Mouse (Mus musculus) G1E (cell line): ENCODE results near the gene Apaf1. TPM values are rescaled to one million over a fixed set of nuclear protein-coding genes. Genes with fewer than 3 reads are reported as not detected.

Experiments
- ATAC-seq: 2 replicates; pipeline ENCODE4 v1.8.0; 2016; ENCODE audit warnings: mild to moderate bottlenecking; ENCODE audit not compliant: insufficient number of reproducible peaks, poor library complexity, low FRiP score, severe bottlenecking; ENCODE audit errors: extremely low read depth
- DNase-seq: peaks from one replicate; pipeline ENCODE4 v3.0.0; 2012; ENCODE audit warnings: low spot score
- H3K27me3 ChIP-seq: 2 replicates; pipeline ENCODE4 v1.6.1; 2012; ENCODE audit warnings: mild to moderate bottlenecking, low read length, inconsistent platforms; ENCODE audit not compliant: insufficient read depth
- H3K36me3 ChIP-seq: replicated peaks from 2 replicates; pipeline ENCODE3; 2012; ENCODE audit warnings: mild to moderate bottlenecking, inconsistent platforms
- H3K4me1 ChIP-seq: 2 replicates; pipeline ENCODE4 v1.6.1; 2012; ENCODE audit warnings: low read depth, low read length, inconsistent platforms, mixed read lengths; ENCODE audit not compliant: insufficient read depth
- H3K4me3 ChIP-seq: 2 replicates; pipeline ENCODE4 v1.5.1; 2012; ENCODE audit warnings: low read depth, mild to moderate bottlenecking, inconsistent platforms, low read length, moderate library complexity, mixed read lengths
- H3K9me3 ChIP-seq: replicated peaks from 2 replicates; pipeline ENCODE4 v1.6.1; 2012; ENCODE audit warnings: inconsistent platforms
- CTCF ChIP-seq: IDR thresholded peaks from 2 replicates; pipeline ENCODE4 v1.5.1; 2012; ENCODE audit warnings: low read depth, low read length, inconsistent platforms, mixed read lengths
- GATA1 ChIP-seq: IDR thresholded peaks from 2 replicates; pipeline ENCODE4 v1.6.1; 2012; ENCODE audit warnings: borderline replicate concordance, low read length, inconsistent platforms, mixed read lengths
- GATA2 ChIP-seq: IDR thresholded peaks from 2 replicates; pipeline ENCODE4 v1.6.1; 2012; ENCODE audit warnings: low read depth, low read length, inconsistent platforms, borderline replicate concordance
- POLR2AphosphoS5 ChIP-seq: IDR thresholded peaks from 2 replicates; pipeline ENCODE4 v1.6.1; 2012; ENCODE audit warnings: low read depth, low read length, inconsistent platforms; ENCODE audit not compliant: insufficient replicate concordance
- TAL1 ChIP-seq: conservative IDR thresholded peaks from 2 replicates; pipeline ENCODE4 v1.6.1; 2012; ENCODE audit warnings: low read depth, low read length, inconsistent platforms, mixed read lengths
- polyA plus RNA-seq: library from polyadenylated mRNA; stranded (reverse); fragments of >175 nt; gene quantifications from 2 replicates; pipeline ENCODE4 v1.2.3, GENCODE M21; 2012
- total RNA-seq, 2 experiments: library from RNA; stranded (forward) in 1 of 2; stranded (reverse) in 1 of 2; fragments of 200-1000 nt in 1 of 2; fragments of >200 nt in 1 of 2; fragmentation: Nextera tagmentation in 1 of 2; gene quantifications; 2 replicates each; pipeline ENCODE4 v1.2.3; 2014 to 2017

The Apaf1 gene
- total RNA-seq (2014; fragmentation: Nextera tagmentation) (39.3 and 42.7 TPM in 2 replicates), total RNA-seq (2017) (40.6 and 42.8 TPM in 2 replicates), polyA plus RNA-seq (17.4 and 19.0 TPM in 2 replicates)

- no peaks in the 10 kb centered on the region for H3K27me3 ChIP-seq
- TF ChIP-seq TAL1 (no peak), POLR2AphosphoS5 (no peak), GATA1 (no peak), CTCF (no peak), GATA2 (no peak)
- H3K9me3 ChIP-seq = no peaks in the 10 kb centered on the region
- peak; percentile 86 for DNase-seq
- H3K4me1 ChIP-seq = peaks cover 10% of the 10 kb centered on the region
- peak; percentile 87 for ATAC-seq
- H3K36me3 ChIP-seq = peaks cover 13% of the 10 kb centered on the region
- H3K4me3 ChIP-seq = peak within 1 kb of the TSS; percentile 98
Observed at GRCm38 (mm10) chr10:91082550-91083392, at the start of gene Apaf1, which contains the start of gene Ikbip. Apaf1 (minus strand) TSS chr10:91082770. Ikbip (plus strand) TSS chr10:91082940.

GRCm38 (mm10) chr10:91131565-91131964 lies 49.0 kb upstream of the Apaf1 start:
- TF ChIP-seq GATA1 (no peak), GATA2 (no peak), CTCF (no peak), TAL1 (no peak), POLR2AphosphoS5 (no peak)
- Histone ChIP-seq H3K4me3 (no peak overlapping the region), H3K36me3 (no peaks in the 10 kb centered on the region), H3K4me1 (peaks cover 10% of the 10 kb centered on the region), H3K9me3 (no peaks in the 10 kb centered on the region), H3K27me3 (peaks cover 9% of the 10 kb centered on the region)
- ATAC-seq = no peak
- DNase-seq = no peak

GRCm38 (mm10) chr10:91130792-91131191 lies 48.2 kb upstream of the Apaf1 start:
- Histone ChIP-seq H3K27me3 (peaks cover 9% of the 10 kb centered on the region), H3K9me3 (no peaks in the 10 kb centered on the region), H3K4me3 (no peak overlapping the region), H3K36me3 (no peaks in the 10 kb centered on the region), H3K4me1 (peaks cover 11% of the 10 kb centered on the region)
- ATAC-seq = no peak
- no peak for DNase-seq
- TF ChIP-seq TAL1 (no peak), GATA1 (no peak), POLR2AphosphoS5 (no peak), GATA2 (no peak), CTCF (no peak)

GRCm38 (mm10) chr10:91128551-91129160 lies 46.1 kb upstream of the Apaf1 start:
- H3K36me3 ChIP-seq = no peaks in the 10 kb centered on the region
- no peak for TF ChIP-seq POLR2AphosphoS5
- no peak for TF ChIP-seq GATA2
- no peak for TF ChIP-seq TAL1
- H3K9me3 ChIP-seq = no peaks in the 10 kb centered on the region
- H3K27me3 ChIP-seq = peaks cover 5% of the 10 kb centered on the region; the same call in 1 of the 2 replicates
- H3K4me1 ChIP-seq = peaks cover 18% of the 10 kb centered on the region
- H3K4me3 ChIP-seq = no peak overlapping the region
- ATAC-seq = no peak
- DNase-seq = no peak

- no peak for DNase-seq
- H3K27me3 ChIP-seq = peaks cover 5% of the 10 kb centered on the region; the same call in 1 of the 2 replicates
- peaks cover 6% of the 10 kb centered on the region for H3K36me3 ChIP-seq
- peaks cover 18% of the 10 kb centered on the region for H3K4me1 ChIP-seq
- H3K9me3 ChIP-seq = no peaks in the 10 kb centered on the region
- no peak for ATAC-seq
- TF ChIP-seq GATA2 (no peak), TAL1 (no peak), GATA1 (no peak), POLR2AphosphoS5 (no peak), CTCF (no peak)
- no peak overlapping the region for H3K4me3 ChIP-seq
Observed at GRCm38 (mm10) chr10:91127395-91127794, 44.8 kb upstream of the Apaf1 start.
